Mouse (Mus musculus) liver, adult 2 months (tissue): Measurements from ENCODE around the gene Tril. TPM values are rescaled to one million over a fixed set of nuclear protein-coding genes. Genes with fewer than 3 reads are reported as not detected.
A peak's percentile ranks its signal among the peaks of the same experiment; 100 is the strongest.

Source experiments
- DNase-seq: peaks from one replicate; pipeline ENCODE4 v3.0.0-alpha.2; 2011; ENCODE audit warnings: low read depth, low spot score; ENCODE audit errors: extremely low read depth
- H3K27ac ChIP-seq: fragments of 200-500 bp; replicated peaks from 2 replicates; pipeline ENCODE4 v1.5.1; 2012; ENCODE audit warnings: low read depth, mild to moderate bottlenecking, control low read depth, inconsistent platforms, low read length; ENCODE audit not compliant: insufficient read depth
- H3K27me3 ChIP-seq: fragments of 200-500 bp; 2 replicates; pipeline ENCODE4 v1.6.1; 2012; ENCODE audit warnings: mild to moderate bottlenecking, moderate library complexity, low read length, inconsistent platforms; ENCODE audit not compliant: control insufficient read depth, insufficient read depth
- H3K36me3 ChIP-seq: fragments of 200-500 bp; 2 replicates; pipeline ENCODE4 v1.6.1; 2012; ENCODE audit warnings: low read length, inconsistent platforms; ENCODE audit not compliant: control insufficient read depth, insufficient read depth
- H3K4me1 ChIP-seq: fragments of 200-500 bp; 2 replicates; pipeline ENCODE4 v1.6.1; 2011; ENCODE audit warnings: low read length; ENCODE audit not compliant: control insufficient read depth, insufficient read depth
- H3K4me3 ChIP-seq: fragments of 200-500 bp; 2 replicates; pipeline ENCODE4 v1.5.1; 2011; ENCODE audit warnings: low read depth, mild to moderate bottlenecking, control low read depth, low read length, moderate library complexity; ENCODE audit not compliant: insufficient read depth
- H3K79me2 ChIP-seq: fragments of 200-500 bp; 2 replicates; pipeline ENCODE4 v1.6.1; 2012; ENCODE audit warnings: inconsistent platforms, mild to moderate bottlenecking, low read length, moderate library complexity; ENCODE audit not compliant: control insufficient read depth, insufficient read depth
- H3K9ac ChIP-seq: fragments of 200-500 bp; 2 replicates; pipeline ENCODE4 v1.6.1; 2012; ENCODE audit warnings: low read depth, mild to moderate bottlenecking, control low read depth, inconsistent platforms, low read length
- CTCF ChIP-seq: fragments of 200-500 bp; IDR thresholded peaks from 2 replicates; pipeline ENCODE4 v1.5.1; 2011; ENCODE audit warnings: low read depth, low read length, control low read depth
- POLR2A ChIP-seq: fragments of 200-500 bp; IDR thresholded peaks from 2 replicates; pipeline ENCODE4 v1.6.1; 2011; ENCODE audit warnings: low read length, control low read depth; ENCODE audit not compliant: insufficient read depth; ENCODE audit errors: extremely low read depth
- WGBS: fragments of 180-500 bp; shearing (Covaris S2); methylation state at CpG from one replicate; pipeline ENCODE4 v1.1.7; 2018; 5-methylcytosine and 5-hydroxymethylcytosine counted together
- polyA plus RNA-seq: library from polyadenylated mRNA; depleted of rRNA; stranded (reverse); fragments of >200 nt; gene quantifications from 2 replicates; pipeline ENCODE4 v1.2.3, GENCODE M21; 2012
- total RNA-seq: library from RNA; depleted of rRNA; stranded (reverse); fragments of >200 nt; gene quantifications from 2 replicates; pipeline ENCODE4 v1.2.3, GENCODE M21; 2014

Tril gene
- total and polyA plus RNA-seq, 2 experiments, result 0.18 to 0.29 TPM

GRCm38 (mm10) chr6:53781171-53781570 lies 39.5 kb downstream of the Tril start:
- peak; percentile 38 for DNase-seq
- peak; percentile 63 for TF ChIP-seq CTCF
- no peak for TF ChIP-seq POLR2A
- Histone ChIP-seq H3K27me3 (no peaks in the 10 kb centered on the region), H3K9ac (no peak overlapping the region), H3K4me1 (no peaks in the 10 kb centered on the region), H3K27ac (no peak overlapping the region), H3K4me3 (no peak overlapping the region), H3K36me3 (no peaks in the 10 kb centered on the region), H3K79me2 (no peaks in the 10 kb centered on the region)
- WGBS, result 6% methylated on average over 4 of the region's 4 CpGs

- Histone ChIP-seq H3K4me1 (no peaks in the 10 kb centered on the region), H3K9ac (no peak overlapping the region), H3K4me3 (no peak overlapping the region), H3K27me3 (no peaks in the 10 kb centered on the region), H3K79me2 (no peaks in the 10 kb centered on the region), H3K27ac (no peak overlapping the region), H3K36me3 (no peaks in the 10 kb centered on the region)
- WGBS, result 93% methylated on average over 5 of the region's 5 CpGs
- DNase-seq, result no peak
- TF ChIP-seq CTCF (no peak), POLR2A (no peak)
These were observed 40.6 kb downstream of the Tril start for GRCm38 (mm10) chr6:53780008-53780407.

- H3K4me3 ChIP-seq, result no peak overlapping the region
- H3K9ac ChIP-seq, result no peak overlapping the region
- no peak for DNase-seq
- H3K4me1 ChIP-seq, result no peaks in the 10 kb centered on the region
- no peak overlapping the region for H3K27ac ChIP-seq
- no peaks in the 10 kb centered on the region for H3K36me3 ChIP-seq
- no peaks in the 10 kb centered on the region for H3K79me2 ChIP-seq
- TF ChIP-seq CTCF (no peak), POLR2A (no peak)
- H3K27me3 ChIP-seq, result no peaks in the 10 kb centered on the region
- 73% methylated on average over 7 of the region's 7 CpGs for WGBS
These were observed 41.1 kb downstream of the Tril start for GRCm38 (mm10) chr6:53779526-53779925.

- Histone ChIP-seq H3K79me2 (no peaks in the 10 kb centered on the region), H3K27ac (no peak overlapping the region), H3K27me3 (no peaks in the 10 kb centered on the region), H3K4me1 (no peaks in the 10 kb centered on the region), H3K9ac (no peak overlapping the region), H3K36me3 (no peaks in the 10 kb centered on the region), H3K4me3 (no peak overlapping the region)
- no peak for TF ChIP-seq CTCF
- DNase-seq, result no peak
- 51% methylated on average over 8 of the region's 8 CpGs for WGBS
These were observed 42.1 kb downstream of the Tril start for GRCm38 (mm10) chr6:53778424-53778955.

GRCm38 (mm10) chr6:53768275-53768674 lies 52.4 kb downstream of the Tril start:
- no peak overlapping the region for H3K9ac ChIP-seq
- H3K4me1 ChIP-seq, result no peaks in the 10 kb centered on the region
- H3K4me3 ChIP-seq, result no peak overlapping the region
- DNase-seq, result no peak
- H3K79me2 ChIP-seq, result no peaks in the 10 kb centered on the region
- WGBS, result 90% methylated on average over 4 of the region's 4 CpGs
- no peaks in the 10 kb centered on the region for H3K27me3 ChIP-seq
- H3K27ac ChIP-seq, result no peak overlapping the region
- no peak for TF ChIP-seq POLR2A
- TF ChIP-seq CTCF, result no peak
- no peaks in the 10 kb centered on the region for H3K36me3 ChIP-seq

- no peaks in the 10 kb centered on the region for H3K27me3 ChIP-seq
- H3K4me1 ChIP-seq, result no peaks in the 10 kb centered on the region
- H3K79me2 ChIP-seq, result no peaks in the 10 kb centered on the region
- H3K9ac ChIP-seq, result no peak overlapping the region
- TF ChIP-seq CTCF, result no peak
- TF ChIP-seq POLR2A, result no peak
- H3K36me3 ChIP-seq, result no peaks in the 10 kb centered on the region
- DNase-seq, result no peak
- H3K4me3 ChIP-seq, result no peak overlapping the region
- H3K27ac ChIP-seq, result no peak overlapping the region
- WGBS, result 40% methylated on average over 10 of the region's 10 CpGs
These were observed 54.3 kb downstream of the Tril start for GRCm38 (mm10) chr6:53766243-53766915.
